Mouse (Mus musculus) testis, adult 2 months (tissue): ENCODE results near the gene Krtap3-1. TPM values are rescaled to one million over a fixed set of nuclear protein-coding genes. Genes with fewer than 3 reads are reported as not detected.
"Not testable (repeated sequence)": the region's sequence is repeated elsewhere in the genome, so short reads cannot be mapped to it uniquely, and the experiment has no call there.

Experiments
- H3K27ac ChIP-seq: fragments of 200-500 bp; 2 replicates; pipeline ENCODE4 v1.5.1; 2012; ENCODE audit warnings: low read depth, low read length; ENCODE audit not compliant: control insufficient read depth, insufficient read depth
- H3K27me3 ChIP-seq: fragments of 200-500 bp; 2 replicates; pipeline ENCODE4 v1.6.1; 2012; ENCODE audit warnings: mild to moderate bottlenecking, low read length, moderate library complexity; ENCODE audit not compliant: control insufficient read depth, insufficient read depth
- H3K36me3 ChIP-seq: fragments of 200-500 bp; 2 replicates; pipeline ENCODE4 v1.6.1; 2012; ENCODE audit warnings: mild to moderate bottlenecking, low read length; ENCODE audit not compliant: control insufficient read depth, insufficient read depth
- H3K4me1 ChIP-seq: fragments of 200-500 bp; 2 replicates; pipeline ENCODE4 v1.6.1; 2012; ENCODE audit warnings: low read length; ENCODE audit not compliant: control insufficient read depth, insufficient read depth
- H3K4me3 ChIP-seq: fragments of 200-500 bp; 2 replicates; pipeline ENCODE4 v1.5.1; 2012; ENCODE audit warnings: low read depth, mild to moderate bottlenecking, low read length, moderate library complexity, mixed read lengths; ENCODE audit not compliant: control insufficient read depth
- CTCF ChIP-seq: fragments of 200-500 bp; IDR thresholded peaks from 2 replicates; pipeline ENCODE4 v1.5.1; 2012; ENCODE audit warnings: low read depth, mild to moderate bottlenecking, inconsistent platforms, low read length, moderate library complexity; ENCODE audit not compliant: control insufficient read depth, insufficient read depth, insufficient replicate concordance
- POLR2A ChIP-seq: fragments of 200-500 bp; IDR thresholded peaks from 2 replicates; pipeline ENCODE4 v1.6.1; 2012; ENCODE audit warnings: low read depth, mild to moderate bottlenecking, inconsistent platforms, low read length, moderate library complexity; ENCODE audit not compliant: control insufficient read depth
- polyA plus RNA-seq: library from polyadenylated mRNA; depleted of rRNA; stranded (reverse); fragments of >200 nt; gene quantifications from 2 replicates; pipeline ENCODE4 v1.2.3, GENCODE M21; 2012; rRNA removed

Gene Krtap3-1
- 0.48 TPM in 1 of 2 replicates, not detected in the other for polyA plus RNA-seq

DNA sequence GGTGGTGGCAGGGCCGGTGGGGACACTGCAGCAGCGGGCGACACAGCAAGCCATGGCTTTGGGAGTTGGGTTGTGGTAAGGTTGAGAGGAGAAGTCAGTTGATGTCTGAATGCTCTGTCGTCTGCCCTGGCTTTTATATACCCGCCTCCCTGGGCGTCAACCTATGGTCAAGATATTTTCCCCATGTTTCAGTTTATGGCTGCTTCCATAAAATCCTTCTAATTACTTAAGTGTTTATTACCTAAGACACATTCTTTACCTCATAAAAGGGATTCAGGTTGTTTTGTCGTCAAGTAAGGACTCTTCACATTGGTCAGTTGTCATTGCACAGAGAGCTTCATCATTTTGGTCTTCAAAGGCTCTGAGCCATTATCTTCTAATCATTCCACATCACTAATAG is at the start of gene Krtap3-1:
TSS of gene Krtap3-1 (minus strand) at position 101 of the 400 bp plus-strand sequence.
- no peaks in the 10 kb centered on the region for H3K4me1 ChIP-seq
- no peaks in the 10 kb centered on the region for H3K36me3 ChIP-seq
- no peak for TF ChIP-seq CTCF
- no peak for TF ChIP-seq POLR2A
- no peak within 1 kb of the TSS for H3K27ac ChIP-seq
- no peaks in the 10 kb centered on the region for H3K27me3 ChIP-seq
- H3K4me3 ChIP-seq: no peak within 1 kb of the TSS

DNA sequence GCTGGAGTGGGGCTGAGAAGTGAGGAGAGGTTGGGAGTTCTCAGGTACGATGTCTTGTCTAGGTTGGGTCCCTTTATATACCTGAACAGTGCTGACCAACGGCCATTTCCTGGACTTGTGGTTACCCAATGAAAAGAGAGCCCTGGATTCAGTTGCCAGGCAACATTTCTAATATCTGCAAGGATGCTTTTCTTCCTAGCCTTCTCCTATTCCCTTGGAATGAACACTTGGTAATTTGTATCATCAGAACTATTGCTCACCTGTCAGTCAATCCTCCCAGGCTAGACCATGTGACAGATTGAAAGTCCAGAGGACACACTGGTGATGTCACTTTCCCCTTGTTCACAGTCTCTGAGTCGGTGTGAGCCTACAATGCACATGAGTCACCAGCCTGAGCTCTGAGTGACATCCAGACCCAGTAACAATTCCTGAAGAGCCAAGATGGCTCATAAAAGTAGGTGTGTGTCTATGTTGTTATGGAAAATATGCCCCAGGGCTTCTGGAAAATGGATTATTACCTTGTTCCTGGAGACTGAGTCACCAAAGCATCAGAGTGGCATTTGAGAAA is 48.5 kb upstream of the Krtap3-1 start, which contains the start of gene Krtap2-4:
TSS of gene Krtap2-4 (minus strand) at position 51 of the 568 bp plus-strand sequence.
- H3K4me3 ChIP-seq: no peak within 1 kb of the TSS
- no peaks in the 10 kb centered on the region for H3K4me1 ChIP-seq
- TF ChIP-seq CTCF (no peak), POLR2A (no peak)
- no peak within 1 kb of the TSS for H3K27ac ChIP-seq
- no peaks in the 10 kb centered on the region for H3K27me3 ChIP-seq
- no peaks in the 10 kb centered on the region for H3K36me3 ChIP-seq

DNA sequence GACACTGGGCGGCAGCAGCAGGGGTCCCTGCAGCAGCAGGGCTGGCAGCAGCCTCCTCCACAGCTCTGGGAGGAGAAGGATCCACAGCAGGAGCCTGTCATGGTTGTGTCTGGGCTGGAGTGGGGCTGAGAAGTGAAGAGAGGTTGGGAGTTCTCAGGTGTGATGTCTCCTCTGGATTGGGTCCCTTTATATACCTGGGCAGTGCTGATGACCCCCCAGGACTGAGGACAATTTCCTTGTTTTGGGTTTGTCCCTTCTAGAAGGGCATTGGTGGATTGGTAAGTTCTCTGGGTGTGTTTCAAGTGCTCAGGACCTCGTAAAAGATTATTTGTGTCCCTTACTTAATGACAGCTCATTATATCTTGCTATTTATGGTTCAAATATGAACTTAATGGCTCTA is 43.7 kb upstream of the Krtap3-1 start, which contains the start of gene Gm11937:
TSS of gene Gm11937 (minus strand) at position 101 of the 400 bp plus-strand sequence.
- H3K4me1 ChIP-seq, H3K27me3 ChIP-seq, H3K4me3 ChIP-seq, H3K27ac ChIP-seq, H3K36me3 ChIP-seq: not testable (repeated sequence)

DNA sequence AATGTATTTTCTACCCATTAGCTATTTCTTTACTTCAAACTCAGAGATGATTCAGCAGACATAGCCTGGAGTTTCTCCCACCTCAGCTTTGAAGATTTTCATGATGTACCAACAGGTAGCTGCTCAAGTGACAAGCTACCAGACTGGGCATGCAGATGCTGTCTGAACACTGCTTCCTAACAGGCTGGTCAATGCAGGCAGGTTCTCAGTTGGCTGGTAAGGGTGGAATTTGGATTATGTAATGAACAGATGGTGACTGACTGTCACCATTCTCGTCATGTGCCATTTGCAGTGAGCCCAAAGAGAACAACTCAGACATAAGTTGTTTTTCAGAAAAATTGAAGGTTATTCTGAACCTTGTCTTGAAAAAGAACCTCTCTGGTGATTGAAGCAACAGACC is 42.7 kb upstream of the Krtap3-1 start:
- Histone ChIP-seq H3K27ac (no peak overlapping the region), H3K4me3 (no peak overlapping the region), H3K36me3 (no peaks in the 10 kb centered on the region), H3K27me3 (no peaks in the 10 kb centered on the region), H3K4me1 (no peaks in the 10 kb centered on the region)
- TF ChIP-seq CTCF (no peak), POLR2A (no peak)

DNA sequence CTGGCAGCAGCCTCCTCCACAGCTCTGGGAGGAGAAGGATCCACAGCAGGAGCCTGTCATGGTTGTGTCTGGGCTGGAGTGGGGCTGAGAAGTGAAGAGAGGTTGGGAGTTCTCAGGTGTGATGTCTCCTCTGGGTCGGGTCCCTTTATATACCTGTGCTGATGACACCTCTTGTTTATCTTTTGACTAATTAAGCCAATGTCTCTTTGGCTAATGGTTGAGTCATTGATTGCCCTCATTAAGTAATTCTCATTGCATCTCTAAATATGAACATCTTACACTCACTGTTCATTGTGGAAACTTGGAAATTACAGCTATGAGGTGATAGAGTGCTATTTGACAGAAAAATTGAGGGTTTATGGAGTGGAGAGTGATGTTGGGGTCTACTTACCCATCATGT is 36.8 kb upstream of the Krtap3-1 start, which contains the start of gene Gm11938:
TSS of gene Gm11938 (minus strand) at position 101 of the 400 bp plus-strand sequence.
- H3K27me3 ChIP-seq, H3K4me1 ChIP-seq, H3K36me3 ChIP-seq, H3K4me3 ChIP-seq, H3K27ac ChIP-seq: not testable (repeated sequence)

DNA sequence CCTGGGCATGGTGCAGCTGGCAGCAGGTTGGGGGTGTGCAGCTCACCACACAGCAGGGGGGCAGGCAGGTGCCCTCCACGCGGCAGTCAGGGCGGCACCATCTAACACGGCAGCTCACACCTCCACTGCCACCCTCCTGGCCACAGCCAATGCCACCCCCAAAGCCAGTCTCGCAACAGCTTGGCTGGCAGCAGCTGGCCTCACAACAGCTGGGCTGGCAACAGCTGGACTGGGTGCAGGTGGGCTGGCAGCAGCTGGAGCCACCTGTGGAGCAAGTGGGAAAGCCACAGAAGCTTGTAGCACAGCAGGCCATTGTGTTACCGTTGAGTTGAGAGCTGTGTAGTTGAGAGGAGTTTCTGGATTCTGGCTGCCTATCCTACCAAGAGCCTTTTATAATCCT is 31.3 kb upstream of the Krtap3-1 start, which contains the start of gene Krtap9-3:
TSS of gene Krtap9-3 (minus strand) at position 364 of the 400 bp plus-strand sequence.
- not testable (repeated sequence) for H3K27me3 ChIP-seq, H3K36me3 ChIP-seq, H3K27ac ChIP-seq, H3K4me1 ChIP-seq
- peak within 1 kb of the TSS; percentile 18 for H3K4me3 ChIP-seq

DNA sequence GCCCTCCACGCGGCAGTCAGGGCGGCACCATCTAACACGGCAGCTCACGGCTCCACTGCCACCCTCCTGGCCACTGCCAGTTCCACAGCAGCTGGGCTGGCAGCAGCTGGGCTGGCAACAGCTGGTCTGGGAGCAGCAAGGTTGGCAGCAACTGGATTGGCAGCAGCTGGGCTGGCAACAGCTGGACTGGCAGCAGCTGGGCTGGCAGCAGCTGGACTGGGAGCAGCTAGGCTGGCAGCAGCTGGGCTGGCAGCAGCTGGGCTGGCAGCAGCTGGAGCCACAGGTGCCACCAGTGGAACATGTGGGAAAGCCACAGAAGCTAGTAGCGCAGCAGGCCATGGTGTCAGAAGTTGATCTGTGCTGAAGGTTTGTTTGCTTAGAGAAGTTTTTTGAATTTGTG is 24.6 kb upstream of the Krtap3-1 start, which contains the start of gene Krtap1-3:
TSS of gene Krtap1-3 (minus strand) at position 359 of the 400 bp plus-strand sequence.
- no peak within 1 kb of the TSS for H3K4me3 ChIP-seq
- TF ChIP-seq CTCF (no peak), POLR2A (no peak)
- no peaks in the 10 kb centered on the region for H3K36me3 ChIP-seq
- H3K27ac ChIP-seq: no peak within 1 kb of the TSS
- H3K4me1 ChIP-seq: 0 out of 2 replicates have a peak, but pooled peaks cover 2% of the 10 kb centered on the region
- no peaks in the 10 kb centered on the region for H3K27me3 ChIP-seq

DNA sequence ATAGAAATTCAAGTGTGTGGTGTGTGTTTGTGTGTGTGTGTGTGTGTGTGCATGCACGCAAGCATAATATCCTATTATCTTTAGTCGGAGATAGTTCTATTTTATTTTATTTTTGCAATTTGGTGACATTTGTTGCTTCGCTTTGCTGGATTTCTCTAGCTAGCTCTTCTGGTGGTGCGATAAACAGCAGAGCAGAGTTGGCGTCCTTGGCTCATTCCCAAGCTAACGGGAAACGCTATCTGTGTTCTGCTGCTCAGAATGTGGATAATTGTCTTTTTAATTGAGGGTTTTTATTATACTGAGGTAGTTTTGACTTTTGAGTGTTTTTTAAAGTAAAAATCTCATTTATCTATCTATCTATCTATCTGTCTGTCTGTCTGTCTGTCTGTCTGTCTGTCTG is 18.7 kb upstream of the Krtap3-1 start:
- TF ChIP-seq CTCF (no peak), POLR2A (no peak)
- H3K36me3 ChIP-seq: no peaks in the 10 kb centered on the region
- no peak overlapping the region for H3K4me3 ChIP-seq
- H3K27me3 ChIP-seq: no peaks in the 10 kb centered on the region
- no peak overlapping the region for H3K27ac ChIP-seq
- no peaks in the 10 kb centered on the region for H3K4me1 ChIP-seq
